Mouse (Mus musculus) kidney, postnatal 36 days (tissue): ENCODE results near the gene Entpd5.
A peak's percentile ranks its signal among the peaks of the same experiment; 100 is the strongest.
"Not testable (repeated sequence)": the region's sequence is repeated elsewhere in the genome, so short reads cannot be mapped to it uniquely, and the experiment has no call there.

Source experiments
- DNase-seq, 2 experiments: peaks; one replicate each; pipeline ENCODE4 v3.0.0; 2021 to 2022; ENCODE audit warnings: mixed read lengths in 2 of 2

Gene Entpd5

DNA sequence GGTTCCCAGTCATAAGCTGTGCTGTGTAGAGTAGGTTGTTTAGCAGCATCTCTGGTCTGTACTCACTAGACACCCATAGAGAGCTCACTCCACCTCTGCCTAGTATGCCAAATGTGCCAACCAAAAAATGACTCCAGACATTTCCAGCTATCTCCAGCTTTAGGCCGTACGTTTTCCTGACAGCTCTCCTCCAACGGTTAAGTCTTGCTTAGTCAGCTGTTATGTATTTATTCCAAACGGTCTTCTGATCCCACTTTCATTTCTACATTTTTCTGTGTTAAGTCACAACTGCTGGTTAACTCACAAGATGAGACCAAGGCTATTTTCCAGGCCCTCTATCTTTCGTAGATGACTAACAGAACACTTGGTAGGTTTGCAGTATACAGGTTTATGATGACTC is 10.2 kb downstream of the Entpd5 start:
- DNase-seq: no peak

DNA sequence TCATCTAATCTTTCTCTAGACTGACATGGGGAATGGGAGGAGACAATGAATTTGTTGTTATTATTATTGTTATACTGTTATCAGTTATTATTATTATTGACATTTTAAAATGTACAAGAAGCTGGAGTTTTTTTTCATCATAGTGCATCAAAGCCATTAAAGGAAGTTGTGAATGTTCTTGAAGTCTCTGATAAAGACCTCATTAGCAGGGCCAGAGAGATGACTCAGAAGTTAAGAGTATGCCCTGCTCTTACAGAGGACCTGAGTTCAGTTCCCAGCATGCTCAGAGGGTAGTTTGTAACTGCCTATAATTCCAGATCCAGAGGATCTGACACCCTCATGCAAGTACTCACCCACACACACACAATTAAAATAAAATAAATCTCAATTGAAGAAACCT is 11.1 kb downstream of the Entpd5 start:
- no peak for DNase-seq

DNA sequence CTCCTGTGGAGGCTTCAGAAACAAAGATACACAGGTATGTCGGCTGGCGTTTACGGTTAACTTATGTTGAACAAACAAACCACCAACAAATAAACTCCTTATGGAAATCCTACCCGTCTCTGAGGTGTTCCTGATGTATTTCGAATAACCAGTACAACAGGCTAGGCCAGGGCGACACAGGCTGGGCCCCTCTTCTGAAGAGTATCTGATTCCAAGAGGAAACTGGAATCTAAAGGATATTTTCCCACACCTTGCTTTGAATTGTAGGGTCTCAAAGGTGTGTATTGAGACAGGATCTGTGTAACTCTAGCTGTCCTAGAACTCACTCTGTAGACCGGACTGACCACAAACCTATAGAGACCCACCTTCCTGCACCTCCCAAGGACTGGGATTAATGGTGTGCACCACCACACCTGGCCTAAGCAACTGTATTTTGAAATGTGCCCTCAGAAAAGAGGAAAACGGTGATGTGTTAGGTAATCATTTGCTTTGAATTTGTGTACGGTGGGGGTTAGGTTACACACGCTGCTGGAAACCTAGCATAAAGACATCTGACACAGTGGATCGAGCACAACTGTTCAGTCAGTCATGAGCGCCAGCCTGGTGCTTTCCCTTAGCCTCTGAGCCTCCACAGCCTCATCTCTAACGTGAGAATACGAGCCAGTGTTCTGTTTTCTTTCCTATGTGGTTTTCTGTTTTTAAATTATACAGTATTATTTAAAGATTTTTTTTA is 11.7 kb downstream of the Entpd5 start:
- DNase-seq: no peak

DNA sequence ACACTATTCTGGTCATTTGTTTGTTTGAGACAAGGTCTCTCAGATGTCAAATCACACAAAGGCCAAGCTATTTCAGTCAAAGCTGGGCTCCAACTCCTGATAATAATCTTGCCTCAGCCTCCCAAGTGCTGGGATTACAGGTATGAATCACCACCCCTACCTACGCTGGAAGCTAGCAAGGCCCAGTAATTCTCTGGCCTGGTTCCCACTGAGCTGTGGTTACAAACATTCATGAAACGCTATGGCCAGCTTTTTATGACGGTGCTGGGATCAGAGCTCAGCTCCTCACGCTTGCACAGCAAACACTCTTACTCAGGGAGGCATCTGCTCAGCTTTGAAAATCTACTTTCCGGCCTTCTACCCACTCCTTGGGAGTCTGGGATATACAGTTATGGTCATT is 15.0 kb downstream of the Entpd5 start:
- no peak for DNase-seq

DNA sequence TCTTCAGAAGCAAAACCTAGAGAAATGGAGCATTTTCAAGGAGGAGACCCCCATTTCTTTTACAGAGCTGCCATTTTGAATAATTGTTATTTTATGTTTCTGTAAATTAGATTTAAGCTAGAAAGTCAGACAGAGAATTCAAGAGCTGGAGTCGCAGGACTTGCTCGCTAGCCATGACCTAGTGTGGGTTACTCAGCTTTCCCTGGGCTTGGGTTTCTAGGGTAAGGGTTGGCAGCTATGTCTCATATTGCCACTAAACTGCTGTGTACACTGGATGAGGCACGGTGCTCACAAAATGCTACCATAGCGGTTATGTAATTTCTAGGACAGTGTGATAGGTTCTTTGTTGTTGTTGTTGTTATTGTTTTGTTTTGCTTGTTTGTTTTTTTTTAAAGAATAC is 16.1 kb downstream of the Entpd5 start:
- DNase-seq: no peak

DNA sequence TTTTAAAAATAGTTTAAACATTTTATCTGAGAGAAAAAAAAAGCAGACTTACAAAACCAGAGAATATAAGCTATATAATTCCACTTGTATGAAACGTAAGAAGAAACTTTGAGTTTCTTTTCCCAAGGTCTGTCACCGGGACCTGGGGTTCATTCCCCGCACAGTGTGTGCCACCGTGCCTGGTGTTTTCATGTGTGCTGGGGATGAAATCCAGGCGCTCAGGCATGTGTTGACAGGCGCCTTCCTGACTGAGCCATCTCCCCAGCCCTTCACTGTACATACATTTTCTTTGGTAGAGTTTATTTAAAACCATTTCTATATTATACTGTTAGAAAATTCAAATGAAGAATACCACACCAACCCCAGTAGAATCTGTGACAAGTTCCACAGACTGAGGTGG is 18.5 kb downstream of the Entpd5 start:
- DNase-seq: no peak

DNA sequence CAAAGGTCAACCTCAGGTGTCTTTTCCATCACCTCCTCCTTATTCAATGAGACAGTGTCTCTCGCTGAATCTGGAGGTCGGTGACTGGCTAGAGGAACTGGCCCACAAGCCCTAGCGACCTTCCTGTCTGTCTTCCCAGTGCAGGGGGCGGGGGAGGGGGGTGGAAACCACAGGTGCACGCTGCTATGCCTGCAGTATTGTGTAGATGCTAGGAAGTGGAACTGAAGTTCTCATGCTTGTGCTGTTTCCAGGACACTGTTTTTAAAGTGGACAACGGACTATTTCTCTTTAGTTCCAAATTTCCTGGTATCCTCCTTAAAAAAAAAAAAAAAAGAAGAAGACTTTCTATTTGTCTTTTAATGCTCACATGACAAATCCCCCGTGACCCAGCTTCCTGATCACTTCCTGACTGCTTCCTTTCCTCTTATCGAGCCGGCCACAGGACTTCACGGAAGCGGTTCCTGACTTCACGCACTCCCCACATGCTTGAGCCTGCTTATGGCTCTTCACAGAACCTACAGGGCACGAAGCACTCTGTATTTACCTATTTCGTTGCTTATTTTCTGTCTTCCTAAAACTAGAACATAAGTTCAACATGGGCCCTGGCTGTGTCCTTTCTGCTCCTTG is 19.9 kb downstream of the Entpd5 start:
- DNase-seq: peak; percentile 26 to 33

DNA sequence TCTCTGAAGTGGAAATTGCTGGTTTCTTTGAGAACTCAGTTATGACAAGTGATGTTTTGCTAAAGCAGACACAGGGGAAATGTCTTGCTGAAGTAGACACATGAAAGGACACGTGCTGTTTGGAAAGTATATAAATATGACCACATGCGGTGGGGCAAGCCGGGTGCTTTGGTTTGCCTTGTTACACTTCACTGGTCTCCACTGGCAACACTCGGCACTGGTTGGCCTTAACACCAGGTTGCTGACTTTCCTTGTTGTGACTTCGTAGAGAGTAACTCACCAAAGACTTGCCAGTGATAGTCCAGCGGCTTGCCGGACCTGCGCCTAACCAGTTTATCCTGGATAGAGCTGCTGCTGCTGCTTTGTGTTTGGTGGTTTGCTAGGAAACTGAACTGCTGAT is 20.7 kb downstream of the Entpd5 start:
- DNase-seq: peak; percentile 56 to 76

DNA sequence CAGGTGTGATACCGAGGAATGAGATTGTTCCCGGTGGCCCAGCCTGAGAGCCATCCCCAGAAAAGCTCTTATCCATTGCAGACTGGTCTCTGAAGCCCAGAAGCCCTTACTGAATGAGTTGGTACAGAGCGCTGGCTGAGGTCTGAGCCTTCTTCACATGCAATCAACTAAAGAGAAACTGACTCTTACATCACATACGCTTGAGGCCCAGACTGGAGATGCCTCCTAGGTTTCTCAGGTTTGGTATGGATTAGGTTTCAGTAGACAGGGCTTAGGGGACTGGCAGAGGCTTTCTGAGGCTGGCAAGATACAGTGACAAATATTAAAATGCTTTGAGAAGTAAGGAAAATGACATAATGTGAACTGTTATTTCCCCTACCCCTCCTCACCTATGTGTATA is 23.4 kb downstream of the Entpd5 start:
- DNase-seq: no peak

DNA sequence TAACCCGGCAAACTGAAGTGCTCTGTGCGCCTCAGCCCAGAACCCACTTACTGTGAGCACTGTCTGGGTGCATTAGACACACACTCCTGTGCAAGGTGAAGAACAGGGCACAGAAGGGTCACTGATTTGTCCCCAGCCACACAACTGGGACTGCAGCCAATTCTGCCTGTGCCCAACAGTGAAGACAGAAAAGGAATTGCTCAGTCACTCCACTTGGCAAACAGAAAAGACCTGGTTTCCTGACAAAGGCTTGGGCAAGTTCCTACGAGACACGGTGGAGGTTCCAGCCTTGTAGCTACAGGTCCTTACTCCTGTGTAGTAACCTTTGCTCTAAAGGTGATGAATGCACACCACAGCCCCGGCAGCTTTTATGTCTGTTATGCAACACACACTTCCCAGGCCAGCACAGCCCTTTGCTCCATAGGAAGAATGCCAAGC is 24.2 kb downstream of the Entpd5 start:
- DNase-seq: peak; percentile 85 to 92

DNA sequence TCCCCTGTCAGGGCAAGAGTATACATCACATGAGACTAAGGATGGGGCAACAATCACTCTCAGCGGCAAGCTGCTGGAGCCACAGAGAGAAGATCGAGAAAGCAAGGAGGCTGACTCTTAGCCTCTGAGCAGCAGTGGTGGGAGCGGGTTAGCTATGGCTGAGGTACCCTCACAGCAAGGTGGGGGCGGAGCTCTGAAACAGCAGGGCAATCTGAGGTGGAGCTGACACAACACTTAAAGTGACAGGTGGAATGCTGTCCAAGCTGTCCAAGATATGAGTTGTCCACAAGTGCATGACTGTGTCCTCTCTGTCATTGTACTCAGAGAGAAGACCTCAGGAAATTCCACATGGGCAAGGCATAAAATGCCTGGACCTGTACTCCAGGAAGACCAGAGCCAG is 26.5 kb downstream of the Entpd5 start:
- no peak for DNase-seq

DNA sequence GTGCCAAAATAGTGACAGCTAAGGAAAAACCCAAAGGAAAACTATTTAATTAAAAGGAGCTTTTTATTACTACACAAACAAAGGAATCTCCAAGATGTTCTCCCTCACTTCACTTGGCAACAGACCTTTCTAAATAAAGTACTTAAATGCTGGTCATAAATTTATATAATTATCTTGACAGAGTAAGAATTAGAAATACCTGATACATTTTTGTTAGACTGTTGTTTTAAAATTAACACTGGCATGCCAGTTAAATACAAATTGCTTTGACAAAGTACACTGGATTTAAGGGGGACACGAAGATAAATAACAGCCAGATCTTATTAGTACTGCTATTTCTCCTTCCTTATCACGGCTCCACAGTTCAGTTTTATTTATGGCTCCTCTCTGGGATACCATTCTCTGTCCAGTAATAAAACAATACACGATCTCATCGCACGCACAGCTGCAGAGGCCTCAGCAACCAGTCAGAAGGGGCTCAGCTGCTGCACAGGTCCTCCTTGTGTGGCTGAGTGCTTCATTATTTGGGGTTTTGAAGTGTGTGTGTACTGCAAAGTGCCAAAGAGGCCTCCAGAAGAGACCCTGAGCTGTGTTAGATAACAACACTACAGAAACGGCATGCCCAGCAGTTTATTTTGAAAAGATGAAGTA is 34.9 kb downstream of the Entpd5 start:
- DNase-seq: no peak

DNA sequence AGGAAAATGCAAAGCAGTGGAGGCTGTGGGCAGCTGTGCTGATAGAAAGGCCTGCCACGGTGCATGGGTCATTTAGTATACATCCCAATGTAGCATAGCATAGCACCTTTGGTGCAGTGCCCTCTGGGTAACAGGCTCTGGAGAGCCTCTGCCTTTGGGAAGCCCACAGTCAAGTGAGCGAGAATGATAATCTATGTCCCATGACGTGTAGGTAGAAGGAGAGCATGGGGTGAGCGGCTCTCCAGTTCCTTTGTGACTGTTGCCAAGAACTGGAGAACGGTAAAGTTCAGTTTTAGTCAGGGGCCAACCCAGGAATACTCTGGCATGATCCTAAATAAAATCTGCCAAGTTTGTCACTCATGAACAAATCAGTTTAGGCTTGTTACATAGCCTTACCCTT is 37.2 kb downstream of the Entpd5 start:
- no peak for DNase-seq

DNA sequence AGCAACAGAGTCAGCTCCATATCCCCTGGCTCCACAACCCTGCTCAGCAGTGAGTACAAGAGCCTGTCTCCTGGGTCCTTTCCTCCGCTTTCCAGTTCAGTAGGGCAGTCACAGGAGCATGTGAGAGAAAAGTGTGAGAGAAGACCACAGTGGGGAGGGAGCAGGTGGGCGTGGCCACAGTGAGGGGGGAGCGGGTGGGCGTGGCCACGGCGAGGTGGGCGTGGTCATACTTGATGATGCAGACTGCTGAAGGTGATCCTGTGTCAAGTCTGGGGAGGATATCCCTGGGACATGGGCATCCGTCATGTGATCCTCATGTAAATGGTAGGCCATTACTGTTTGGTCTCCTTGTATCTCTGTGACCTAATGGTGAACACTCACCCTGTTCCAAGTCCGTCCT is 41.9 kb downstream of the Entpd5 start:
- DNase-seq: peak in 1 of 2 experiments; percentile 14

DNA sequence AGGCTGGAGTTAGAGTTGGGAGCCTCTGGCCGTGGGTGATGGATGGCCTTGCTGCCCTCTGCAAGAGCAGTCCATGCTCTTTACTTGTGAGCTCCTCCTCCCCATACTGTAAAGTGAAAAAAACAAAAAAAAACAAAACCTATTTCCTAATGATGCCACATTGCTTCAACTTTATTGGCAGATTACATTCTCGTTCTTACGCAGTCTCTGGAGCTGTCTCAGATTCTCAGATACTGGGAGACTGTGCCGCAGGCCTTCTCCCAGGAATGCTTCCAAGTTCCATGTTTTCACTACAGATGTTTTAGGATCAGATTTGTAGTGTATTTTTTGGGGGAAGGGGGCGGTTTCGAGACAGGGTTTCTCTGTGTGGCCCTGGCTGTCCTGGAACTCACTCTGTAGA is 43.7 kb downstream of the Entpd5 start:
- no peak for DNase-seq

DNA sequence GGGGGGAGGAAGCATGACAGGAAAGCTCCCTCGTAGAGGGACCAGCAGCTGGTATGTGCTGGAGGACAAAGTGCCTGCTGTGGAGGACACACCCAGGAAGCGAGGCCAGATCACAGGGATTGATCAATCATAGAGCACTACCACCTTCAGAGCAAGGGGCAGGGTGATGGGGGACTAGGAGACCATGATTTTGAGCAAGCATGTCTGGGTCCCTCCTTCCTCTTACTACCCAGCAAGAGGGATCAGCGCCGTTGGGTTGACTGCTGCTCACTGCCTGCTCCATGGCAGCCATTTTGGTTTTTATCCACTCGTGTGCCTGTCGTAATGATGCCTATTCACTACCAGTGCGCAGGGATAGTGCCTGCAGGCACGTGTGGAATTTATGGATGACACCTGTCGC is 44.5 kb downstream of the Entpd5 start:
- DNase-seq: no peak

DNA sequence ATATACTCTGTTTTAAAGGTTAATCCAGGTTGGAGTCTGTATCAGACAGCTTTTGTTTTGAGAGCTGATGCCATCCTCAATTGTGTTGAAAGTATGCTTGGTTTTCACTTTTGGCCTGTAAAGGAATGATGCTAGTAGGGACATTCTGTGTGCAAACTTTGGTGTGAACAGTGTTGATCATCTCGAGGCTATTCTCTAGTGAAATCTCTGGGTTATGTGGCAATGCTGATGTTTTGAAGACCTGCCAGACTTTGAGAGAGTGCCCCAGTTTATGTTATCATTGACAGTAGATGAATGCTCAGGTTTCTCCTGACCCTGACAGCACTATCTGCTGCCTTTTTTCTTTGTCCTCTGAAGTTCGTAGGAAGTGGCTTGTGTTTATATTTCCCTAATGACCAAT is 46.0 kb downstream of the Entpd5 start:
- no peak for DNase-seq

DNA sequence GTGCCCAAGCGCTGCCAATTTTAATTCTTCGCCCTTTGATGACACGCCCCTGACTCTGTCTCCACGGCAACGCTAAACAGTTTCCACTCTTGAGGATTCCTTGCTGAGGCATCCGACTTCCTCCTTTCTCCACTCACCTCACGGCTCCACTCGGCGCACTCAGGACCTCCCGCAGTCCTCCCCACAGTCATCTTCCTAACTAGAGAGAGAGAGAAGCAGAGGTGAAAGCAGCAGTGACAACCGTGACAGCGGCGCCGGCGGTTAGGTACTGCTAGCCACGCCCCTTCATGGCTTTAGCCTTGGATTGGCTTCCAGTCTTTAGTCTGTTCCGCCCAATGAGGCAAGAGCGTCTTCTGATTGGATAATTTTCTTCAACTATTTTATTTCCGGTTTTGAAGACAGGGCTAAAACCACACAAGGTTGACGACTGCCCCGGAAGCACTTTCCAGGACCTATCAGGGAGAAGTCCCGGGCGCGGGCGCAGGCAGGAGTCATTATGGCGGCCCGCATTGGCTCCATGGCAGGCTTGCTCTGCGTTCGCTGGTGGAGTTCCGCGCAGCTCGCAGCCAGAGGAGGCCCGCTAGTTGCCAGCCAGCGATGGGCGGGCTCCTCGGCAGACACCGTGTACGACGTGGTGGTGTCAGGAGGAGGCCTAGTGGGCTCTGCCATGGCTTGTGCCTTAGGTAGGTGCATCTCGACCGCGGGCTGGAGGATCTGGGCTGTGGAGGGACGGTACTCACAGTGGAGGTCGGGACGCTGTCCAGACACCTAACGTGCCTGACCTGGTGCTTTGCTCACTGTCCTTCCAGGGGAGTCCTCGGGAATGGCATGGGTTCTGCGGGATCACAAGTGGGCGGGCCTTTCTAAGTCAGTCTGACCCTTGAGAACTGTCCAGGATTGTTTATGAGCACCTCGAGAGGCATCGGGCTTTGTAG is 47.0 kb downstream of the Entpd5 start, which contains the start of the genes Coq6 and Fam161b:
Coq6 (plus strand) TSS at position 103 of the 935 bp plus-strand sequence.
Fam161b (minus strand) TSS at position 279 of the 935 bp plus-strand sequence.
- peak; percentile 98 to 99 for DNase-seq

DNA sequence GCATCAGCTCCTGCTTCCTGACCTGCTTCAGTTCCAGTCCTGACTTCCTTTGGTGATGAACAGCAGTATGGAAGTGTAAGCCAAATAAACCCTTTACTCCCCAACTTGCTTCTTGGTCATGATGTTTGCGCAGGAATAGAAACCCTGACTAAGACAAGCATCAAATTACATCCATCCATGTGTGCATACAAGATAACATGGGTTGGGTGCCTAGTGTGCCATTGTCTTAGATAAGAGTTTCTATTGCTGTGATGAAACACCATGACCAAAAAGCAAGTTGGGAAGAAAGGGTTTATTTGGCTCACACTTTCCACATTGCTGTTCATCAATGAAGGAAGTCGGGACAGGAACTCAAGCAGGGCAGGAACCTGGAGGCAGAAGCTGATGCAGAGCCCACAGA is 50.1 kb downstream of the Entpd5 start:
- DNase-seq: not testable (repeated sequence)

DNA sequence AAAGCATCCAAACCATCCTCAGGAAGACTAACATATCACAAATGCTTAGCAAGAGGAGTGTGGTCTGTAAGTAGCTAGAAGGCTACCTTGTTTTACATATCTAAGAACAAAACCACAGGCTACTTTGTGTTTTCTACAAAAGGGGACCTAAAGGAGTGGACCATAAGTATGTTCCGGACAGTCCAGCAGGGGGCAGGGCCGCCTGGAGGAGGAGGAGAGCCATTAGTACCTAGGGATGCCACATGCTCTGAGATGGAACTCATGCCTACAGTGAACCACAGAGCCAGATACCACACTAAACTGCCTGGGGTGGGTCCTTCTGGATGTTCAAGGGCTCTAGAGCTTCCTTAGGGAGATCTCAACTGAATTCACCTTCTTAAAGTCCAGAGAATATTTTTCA is 61.6 kb downstream of the Entpd5 start:
- DNase-seq: peak; percentile 38 to 81

DNA sequence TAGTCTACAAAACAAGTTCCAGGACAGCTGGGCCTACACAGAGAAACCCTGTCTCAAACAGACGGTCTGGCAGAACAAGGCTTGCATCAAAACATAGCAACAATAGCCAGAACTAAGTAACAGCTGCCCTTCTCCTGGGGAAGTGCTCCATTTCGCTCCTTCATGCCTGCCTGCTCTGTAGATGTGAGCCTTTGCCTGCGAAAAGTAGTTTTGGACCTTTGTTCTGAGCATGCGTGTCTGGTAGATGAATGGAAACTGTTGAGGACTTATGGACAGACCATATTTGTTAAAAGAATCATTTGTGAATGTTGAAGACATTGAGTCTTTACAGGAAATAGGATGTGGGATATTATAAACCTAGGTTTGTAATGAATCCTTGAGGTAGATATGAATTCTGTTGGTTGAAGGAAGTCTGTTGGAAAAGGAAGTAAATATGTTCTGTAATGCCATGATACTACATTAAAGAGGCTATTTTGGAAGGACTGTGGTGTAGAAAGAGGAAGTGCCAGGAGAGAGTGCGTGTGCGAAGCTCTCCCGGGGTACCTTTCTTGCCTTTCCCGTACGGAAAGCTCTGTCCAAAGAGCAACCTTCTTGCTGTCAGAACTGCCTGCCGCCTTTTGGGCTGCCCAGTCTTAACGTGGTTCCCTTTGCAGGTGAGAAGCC is 71.7 kb downstream of the Entpd5 start:
- no peak for DNase-seq

DNA sequence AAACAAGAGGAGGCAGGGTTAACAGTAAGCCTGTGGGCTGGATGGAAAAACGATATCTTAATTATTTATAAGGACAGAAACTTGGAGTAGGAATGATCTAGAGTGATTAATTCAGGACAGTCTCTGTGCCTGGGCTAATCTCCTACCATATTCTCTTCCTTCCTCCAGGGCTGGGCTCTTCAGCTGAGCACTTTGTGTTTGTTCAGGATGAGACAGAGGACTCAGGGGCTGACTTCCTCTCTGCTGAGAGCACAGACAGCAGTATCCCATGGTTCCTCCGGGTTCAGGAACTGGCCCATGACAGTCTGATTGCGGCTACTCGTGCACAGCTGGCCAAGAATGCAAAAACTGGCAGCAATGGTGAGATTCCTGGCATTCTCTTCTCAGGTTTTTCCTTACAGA is 81.7 kb downstream of the Entpd5 start:
- peak; percentile 48 to 50 for DNase-seq
